Mouse (Mus musculus) layer of hippocampus, adult 18-20 months (tissue): ENCODE data around the gene Ms4a2. TPM values are rescaled to one million over a fixed set of nuclear protein-coding genes. Genes with fewer than 3 reads are reported as not detected.
A peak's percentile ranks its signal among the peaks of the same experiment; 100 is the strongest.

Experiments
- DNase-seq, 2 experiments: peaks; one replicate each; pipeline ENCODE4 v3.0.0; 2022; ENCODE audit warnings: low spot score in 2 of 2
- long read RNA-seq: library from polyadenylated mRNA; stranded (forward); transcript quantifications from one replicate; pipeline ENCODE4 v2.0.0, GENCODE M21; 2021
- total RNA-seq, 2 experiments: library from RNA; stranded (reverse); gene quantifications; 2 replicates each; pipeline ENCODE4 v1.2.3; 2021

Gene Ms4a2
- total RNA-seq: not detected
- long read RNA-seq: 0 reads

DNA sequence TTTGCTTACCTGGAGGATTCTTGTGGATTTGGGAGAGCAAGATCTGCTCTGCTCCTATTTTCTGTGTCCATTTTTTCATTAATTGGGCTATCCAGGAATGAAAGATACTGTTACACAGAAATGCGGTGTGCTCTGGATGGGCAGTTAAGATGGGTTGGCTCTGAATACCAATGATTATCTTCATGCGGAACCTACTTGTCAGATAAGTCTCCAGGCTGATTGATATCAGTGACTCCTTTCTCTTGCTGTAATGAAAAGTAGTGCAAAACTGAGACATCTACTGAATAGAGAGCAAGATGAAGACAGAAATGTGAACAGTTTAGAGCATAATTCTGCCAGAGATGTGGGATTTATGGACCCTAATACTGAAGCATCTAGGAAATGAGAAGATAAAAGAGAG, at the start of gene Ms4a2:
TSS of gene Ms4a2 (minus strand) at position 169 of the 400 bp plus-strand sequence.
- DNase-seq: no peak

GRCm38 (mm10) chr19:11661562-11661961, 38.0 kb upstream of the Ms4a2 start:
- no peak for DNase-seq

DNA sequence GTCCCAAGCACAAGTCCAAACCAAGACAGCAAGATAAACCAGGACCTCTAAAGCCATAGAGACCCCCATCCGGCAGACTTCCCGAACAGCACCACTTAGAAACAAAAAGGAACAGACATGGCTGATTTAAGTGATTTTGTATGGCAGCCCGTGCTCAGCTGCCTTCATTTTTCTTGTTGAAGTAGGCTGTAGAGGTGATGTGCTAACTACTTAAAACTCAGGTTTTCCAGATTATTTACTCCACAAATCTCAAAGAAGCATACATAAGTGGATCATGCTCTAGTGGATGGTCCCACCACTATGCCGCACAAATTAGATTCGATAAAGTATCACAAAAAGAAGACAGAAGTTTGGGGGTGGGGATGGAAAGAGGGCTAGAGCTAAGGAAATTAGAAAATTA, 36.9 kb upstream of the Ms4a2 start, which contains the start of gene Oosp2:
TSS of gene Oosp2 (minus strand) at position 101 of the 400 bp plus-strand sequence.
- DNase-seq: no peak

- no peak for DNase-seq
Measured at GRCm38 (mm10) chr19:11659142-11659541, 35.6 kb upstream of the Ms4a2 start.

DNA sequence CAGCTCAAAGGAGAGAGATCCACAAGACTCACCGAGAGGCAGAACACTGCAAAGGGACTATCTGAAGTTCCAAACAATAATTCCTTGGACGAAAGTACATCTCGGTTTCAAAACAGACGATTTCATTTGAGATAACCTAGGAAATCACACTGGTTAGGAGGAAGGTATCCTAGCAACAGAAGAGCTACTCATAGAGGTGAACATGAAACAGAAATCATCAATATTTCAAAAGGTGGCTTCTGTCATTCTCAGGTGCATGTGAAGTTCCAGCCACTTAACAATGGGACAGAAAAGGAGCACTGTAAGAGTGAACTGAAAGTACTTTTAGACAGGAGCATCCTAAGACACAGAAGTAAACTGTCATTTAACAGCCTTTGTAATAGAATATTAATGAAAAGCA, 26.0 kb upstream of the Ms4a2 start:
- DNase-seq: no peak

- DNase-seq: no peak
Measured at GRCm38 (mm10) chr19:11646166-11646565, 22.6 kb upstream of the Ms4a2 start.

- DNase-seq: no peak
Measured at GRCm38 (mm10) chr19:11640732-11641131, 17.2 kb upstream of the Ms4a2 start, which contains the start of gene Ms4a3. Gene Ms4a3, minus strand, starts transcription at chr19:11640851.

GRCm38 (mm10) chr19:11639038-11639437, 15.5 kb upstream of the Ms4a2 start:
- DNase-seq: no peak

DNA sequence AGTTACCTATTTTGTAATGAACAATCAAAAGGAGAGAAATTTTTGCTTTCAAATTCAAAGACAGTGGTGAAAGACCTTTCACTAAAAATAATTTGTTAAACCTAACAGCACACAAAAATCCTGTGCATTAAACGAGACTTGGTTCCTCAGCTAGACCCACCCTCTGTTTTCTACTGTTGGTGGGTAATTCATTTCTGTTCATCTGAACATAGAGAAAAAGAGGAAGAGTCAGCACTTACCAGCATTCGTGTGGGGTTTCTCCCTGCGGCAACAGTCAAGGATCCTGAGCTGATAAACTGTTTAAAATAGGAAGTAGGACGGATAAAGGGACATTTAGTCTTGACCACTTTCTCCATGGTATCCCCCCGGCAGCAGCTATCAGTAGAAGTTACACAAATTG, 12.1 kb upstream of the Ms4a2 start:
- no peak for DNase-seq

- no peak for DNase-seq
Measured at GRCm38 (mm10) chr19:11634330-11634729, 10.8 kb upstream of the Ms4a2 start.

GRCm38 (mm10) chr19:11633732-11634131, 10.2 kb upstream of the Ms4a2 start:
- DNase-seq: no peak

DNA sequence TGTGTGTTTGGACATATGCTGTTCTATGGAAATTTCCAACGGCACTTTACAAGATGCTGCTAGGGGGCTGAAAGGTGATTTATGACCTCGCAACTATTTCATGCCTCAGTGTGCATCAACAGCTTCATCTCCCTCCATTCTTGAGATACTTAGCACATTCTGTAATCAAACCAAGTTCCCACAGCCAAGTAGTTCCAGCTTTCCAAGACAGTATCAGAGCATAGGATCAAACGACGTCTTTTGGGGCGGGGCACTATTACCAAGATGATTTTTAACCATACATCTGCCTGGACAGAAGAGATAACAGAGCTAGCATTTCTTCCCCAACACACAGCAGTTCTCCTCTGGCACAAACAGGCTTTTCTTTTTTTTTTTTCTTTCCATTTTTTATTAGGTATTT, 1.7 kb upstream of the Ms4a2 start:
- DNase-seq: no peak

- no peak for DNase-seq
Measured at GRCm38 (mm10) chr19:11624800-11625199, 1.3 kb upstream of the Ms4a2 start.

GRCm38 (mm10) chr19:11617983-11618382, 5.5 kb downstream of the Ms4a2 start:
- DNase-seq: no peak

DNA sequence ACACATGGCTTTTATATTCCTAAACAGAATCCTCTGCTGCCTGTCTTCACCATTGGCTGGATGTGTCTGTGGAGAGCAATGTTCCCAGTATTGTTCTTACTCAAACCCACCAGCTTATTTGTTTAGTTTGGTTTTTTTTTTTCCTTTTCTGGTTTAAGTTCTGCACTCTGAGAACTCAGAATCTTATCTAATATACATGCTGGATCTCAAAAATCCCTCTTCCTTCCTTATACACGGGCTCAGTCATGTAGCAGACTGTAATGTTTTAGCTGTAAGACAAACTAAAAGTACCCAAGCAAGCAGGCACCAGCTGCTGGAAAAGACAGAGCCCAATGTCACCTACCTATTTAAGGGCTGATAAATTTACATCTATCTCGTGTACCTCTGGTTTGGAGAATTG, 8.7 kb downstream of the Ms4a2 start:
- no peak for DNase-seq

- DNase-seq: no peak
Measured at GRCm38 (mm10) chr19:11613776-11614443, 9.6 kb downstream of the Ms4a2 start.

GRCm38 (mm10) chr19:11613084-11613483, 10.4 kb downstream of the Ms4a2 start:
- no peak for DNase-seq

DNA sequence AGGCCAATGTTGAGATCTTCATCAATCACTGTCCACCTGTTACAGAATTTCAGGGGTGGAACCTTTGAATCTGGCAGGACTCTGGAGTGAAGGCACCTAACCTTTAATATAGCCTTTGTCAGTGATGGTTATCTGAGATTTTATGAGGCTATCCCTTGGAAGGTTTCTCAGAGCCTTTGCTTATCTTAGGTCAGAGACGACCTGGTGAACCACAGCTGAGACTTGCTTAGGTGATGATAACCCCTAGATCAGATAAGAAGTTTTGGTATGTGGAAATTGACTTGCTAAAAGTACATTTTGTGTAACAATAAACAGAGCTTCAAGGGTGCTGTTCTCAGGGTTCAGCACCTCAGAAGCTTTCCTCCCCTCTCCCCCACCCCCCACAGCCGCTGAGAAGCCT, 11.2 kb downstream of the Ms4a2 start:
- DNase-seq: no peak

DNA sequence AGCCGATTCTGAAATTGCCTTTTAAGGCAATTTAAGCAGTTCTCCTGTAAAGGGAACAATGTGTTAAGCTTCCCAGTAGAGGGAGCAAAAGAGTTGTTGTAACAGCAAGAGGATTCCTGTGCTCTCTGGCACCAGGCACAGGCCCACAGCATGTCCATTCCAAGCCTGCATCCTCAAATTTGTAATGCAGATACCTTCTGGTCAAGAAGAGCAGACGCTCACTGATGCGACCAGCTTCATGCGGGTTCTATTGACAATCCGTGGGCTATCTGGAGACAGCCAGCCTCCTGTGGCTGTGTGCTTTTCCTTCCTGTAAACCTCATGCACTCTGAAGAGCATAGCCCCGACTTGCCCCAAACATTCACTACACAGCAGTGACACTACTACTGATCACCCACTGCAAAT, 12.0 kb downstream of the Ms4a2 start:
- peak in 1 of 2 experiments; percentile 51 for DNase-seq

DNA sequence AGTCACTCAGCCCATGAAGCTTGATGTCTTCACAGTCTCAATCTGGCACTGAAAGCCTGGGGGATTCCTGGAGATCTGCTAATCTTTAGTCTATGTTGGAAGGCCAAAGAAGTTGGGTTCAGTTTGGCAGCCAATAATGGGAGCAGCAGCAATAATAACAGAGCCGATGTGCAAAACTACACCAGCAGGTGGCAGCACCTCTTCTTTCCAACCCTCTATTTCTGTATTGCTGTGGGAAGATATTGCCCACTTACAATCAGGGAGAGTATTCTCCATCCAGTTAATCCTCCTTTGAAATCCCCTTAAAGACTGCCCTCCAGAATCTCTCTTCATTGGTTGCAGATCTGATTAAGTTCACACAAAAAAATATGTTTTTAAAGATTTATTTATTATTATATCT, 15.3 kb downstream of the Ms4a2 start:
- peak in 1 of 2 experiments; percentile 46 for DNase-seq

- DNase-seq: no peak
Measured at GRCm38 (mm10) chr19:11604603-11605002, 18.9 kb downstream of the Ms4a2 start, which contains the start of gene Ms4a6d. Gene Ms4a6d, minus strand, starts transcription at chr19:11604849.

DNA sequence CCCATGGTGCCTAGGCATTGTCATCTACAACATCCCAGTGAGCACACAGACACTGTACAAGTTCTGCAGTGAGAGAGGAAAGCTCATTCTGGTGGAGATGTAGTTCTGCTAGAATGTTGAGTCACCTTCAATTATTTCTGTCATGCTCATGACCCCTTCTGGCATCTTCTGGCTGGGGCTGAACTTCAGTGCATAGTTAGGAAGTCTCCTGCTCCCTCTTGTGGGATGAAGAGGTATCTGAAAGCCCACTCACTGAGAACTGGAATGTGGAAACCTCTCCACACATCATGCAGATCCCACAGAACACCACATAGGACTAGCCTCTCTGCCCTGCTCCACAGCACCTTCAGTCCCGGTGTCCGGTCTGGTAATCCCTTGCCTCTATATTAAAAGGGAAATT, 21.5 kb downstream of the Ms4a2 start:
- peak in 1 of 2 experiments; percentile 71 for DNase-seq

DNA sequence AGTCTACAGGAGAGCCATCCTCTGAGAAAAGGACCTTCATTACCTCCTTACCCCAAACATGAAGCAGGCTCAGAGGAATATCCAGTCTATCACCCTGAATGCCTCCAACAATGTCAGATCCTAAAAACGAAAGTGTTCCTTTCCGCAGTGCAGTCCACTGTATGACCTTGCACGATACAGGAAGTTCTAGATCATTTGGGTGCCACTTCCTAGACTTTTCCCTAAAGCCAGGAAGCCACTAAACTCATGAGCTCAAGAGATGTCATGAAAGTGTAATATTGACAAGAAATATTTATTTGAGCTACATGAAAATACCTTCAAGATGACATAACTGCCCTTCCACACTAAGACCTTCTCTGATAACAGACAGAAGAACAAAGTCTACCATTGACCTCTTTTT, 22.2 kb downstream of the Ms4a2 start:
- DNase-seq: no peak
